Mouse (Mus musculus) Patski (cell line): ENCODE data around the gene P2rx5. TPM values are rescaled to one million over a fixed set of nuclear protein-coding genes. Genes with fewer than 3 reads are reported as not detected.

Source experiments
- ATAC-seq: fragments of 100-300 bp; one replicate; pipeline ENCODE4 v1.8.0; 2021
- CTCF ChIA-PET: fragments of 350-600 bp; sonication (Branson Sonifier 250); formaldehyde crosslinking; loops from one replicate; lab custom pipeline; 2022; ENCODE audit warnings: inconsistent platforms; lab: Charles Lee
- POLR2A ChIA-PET: fragments of 350-600 bp; sonication (Branson Sonifier 250); formaldehyde crosslinking; loops from one replicate; lab custom pipeline; 2022; ENCODE audit warnings: antibody characterized with exemption, inconsistent platforms; lab: Charles Lee
- DNase-seq: peaks from one replicate; pipeline ENCODE4 v3.0.0-alpha.2; 2011; ENCODE audit warnings: low read depth, low spot score
- H3K27me3 ChIP-seq: fragments of 371-371 bp; one replicate; pipeline ENCODE4 v1.5.1; 2021
- CTCF ChIP-seq: fragments of 100-300 bp; IDR thresholded peaks from one replicate; pipeline ENCODE4 v1.5.1; 2021
- in situ Hi-C: fragments of 300-500 bp; cut with MboI; formaldehyde crosslinking; loops from 3 replicates; pipeline ENCODE4 v1.11.1; 2018; ENCODE audit warnings: low pct_unique_long_range_greater_than_20kb, mixed read lengths
- polyA plus RNA-seq: library from polyadenylated mRNA; unstranded; gene quantifications from one replicate; pipeline ENCODE4 v1.2.3, GENCODE M21; 2021

P2rx5 gene
- polyA plus RNA-seq, 1 experiment from 2014 or later, result 6.0 TPM

GRCm38 (mm10) chr11:73213956-73214355, 53.7 kb downstream of the P2rx5 start:
- TF ChIP-seq CTCF, result no peak
- ATAC-seq (no peak), DNase-seq (no peak)
- no peaks in the 10 kb centered on the region for H3K27me3 ChIP-seq
- ChIA-PET CTCF (no interaction called here), POLR2A (no interaction called here)
- in situ Hi-C loops, result no loop called here

GRCm38 (mm10) chr11:73219671-73220070, 59.5 kb downstream of the P2rx5 start:
- POLR2A ChIA-PET, result interaction anchor here (1.0 kb wide), 1 partner anchor 21 kb away, joined by 3 read pairs; no protein-coding TSS in a partner anchor
- H3K27me3 ChIP-seq, result no peaks in the 10 kb centered on the region
- DNase-seq (no peak), ATAC-seq (no peak)
- CTCF ChIA-PET, result interaction anchor here (0.9 to 1.5 kb wide), 2 partner anchors 9 to 81 kb away, joined by 3 to 4 read pairs; partner anchors contain the start of gene Haspin
- in situ Hi-C loops, result no loop called here
- peak; percentile 42 for TF ChIP-seq CTCF

- ChIA-PET POLR2A (interaction anchor here (1.0 kb wide), 1 partner anchor 22 kb away, joined by 3 read pairs; no protein-coding TSS in a partner anchor), CTCF (interaction anchor here (0.8 to 1.5 kb wide), 4 partner anchors 10 to 82 kb away, joined by 3 to 4 read pairs (median 3); partner anchors contain the start of gene Haspin)
- in situ Hi-C loops, result no loop called here
- no peak for TF ChIP-seq CTCF
- no peaks in the 10 kb centered on the region for H3K27me3 ChIP-seq
- peak; percentile 46 for ATAC-seq
- no peak for DNase-seq
Observed at GRCm38 (mm10) chr11:73220651-73221050, 60.4 kb downstream of the P2rx5 start.

Other genes starting within 250 kb of the P2rx5 start
- gene Atp2a3, start 199.3 kb upstream of the P2rx5 start, polyA plus RNA-seq, result 0.06 TPM
- not detected for gene P2rx1, start 161.3 kb upstream of the P2rx5 start, polyA plus RNA-seq
- 5.1 TPM for gene Camkk1, start 141.4 kb upstream of the P2rx5 start, polyA plus RNA-seq
- gene Ncbp3, start 112.6 kb upstream of the P2rx5 start, polyA plus RNA-seq, result 7.9 TPM
- 0.05 TPM for gene Itgae, start 69.8 kb upstream of the P2rx5 start, polyA plus RNA-seq
- gene Haspin, start 22.1 kb upstream of the P2rx5 start, polyA plus RNA-seq, result 8.8 TPM
- gene Emc6, start 16.6 kb downstream of the P2rx5 start, polyA plus RNA-seq, result 79.4 TPM
- gene Tax1bp3, start 16.7 kb downstream of the P2rx5 start, polyA plus RNA-seq, result 157 TPM
- gene Ctns, start 38.6 kb downstream of the P2rx5 start, polyA plus RNA-seq, result 33.0 TPM
- gene Shpk, start 39.0 kb downstream of the P2rx5 start, polyA plus RNA-seq, result 5.6 TPM
- gene Trpv1, start 73.9 kb downstream of the P2rx5 start, polyA plus RNA-seq, result not detected
- 0.01 TPM for gene Trpv3, start 107.0 kb downstream of the P2rx5 start, polyA plus RNA-seq
- gene Aspa, start 169.2 kb downstream of the P2rx5 start, polyA plus RNA-seq, result 1.1 TPM
- gene Gm49340, start 169.3 kb downstream of the P2rx5 start, polyA plus RNA-seq, result not detected
- gene Spata22, start 169.3 kb downstream of the P2rx5 start, polyA plus RNA-seq, result 0.09 TPM
- gene Olfr20, start 190.4 kb downstream of the P2rx5 start, polyA plus RNA-seq, result not detected
- gene Olfr376, start 210.8 kb downstream of the P2rx5 start, polyA plus RNA-seq, result not detected
- not detected for gene Olfr1, start 239.2 kb downstream of the P2rx5 start, polyA plus RNA-seq